Mouse (Mus musculus): ENCODE measurements around the gene Slc25a3. TPM values are rescaled to one million over a fixed set of nuclear protein-coding genes. Genes with fewer than 3 reads are reported as not detected.

The Slc25a3 gene
- polyA plus RNA-seq, 1 experiment from 2014 or later: 526 TPM

DNA sequence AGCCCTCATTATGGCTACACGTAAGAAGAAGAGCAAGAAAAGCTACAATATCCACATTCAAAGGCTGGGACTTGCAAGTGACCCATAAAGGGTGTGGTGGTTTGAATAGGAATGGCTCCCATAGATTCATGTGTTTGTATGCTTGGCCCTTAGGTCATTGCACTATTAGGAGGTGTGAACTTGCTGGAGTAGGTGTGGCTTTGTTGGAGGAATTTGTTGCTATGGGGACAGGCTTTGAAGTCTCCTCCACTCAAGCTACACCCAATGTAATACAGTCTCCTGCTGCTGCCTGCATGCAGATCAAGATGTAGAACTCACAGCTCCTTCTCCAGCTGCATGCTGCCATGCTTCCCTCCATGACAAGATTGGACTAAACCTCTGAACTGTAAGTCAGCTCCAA, 7.7 kb upstream of the Slc25a3 start:
- no peak for ATAC-seq (ENCODE audit: low read depth)
- Histone ChIP-seq H3K36me3 (ENCODE audit: control insufficient read depth, insufficient read depth, low read length) (no peaks in the 10 kb centered on the region), H3K4me2 (ENCODE audit: low read depth, low read length) (no peak overlapping the region), H3K27ac (replicated peaks; ENCODE audit: low read depth, low read length) (no peak overlapping the region), H3K4me1 (ENCODE audit: control insufficient read depth, insufficient read depth, low read length) (no peaks in the 10 kb centered on the region), H3K9me3 (ENCODE audit: control insufficient read depth, low read length) (0 out of 2 replicates have a peak, but pooled peaks cover 3% of the 10 kb centered on the region), H3K4me3 (ENCODE audit: low read depth, low read length) (no peak overlapping the region), H3K9ac (ENCODE audit: low read depth, low read length) (no peak overlapping the region), H3K27me3 (replicated peaks; ENCODE audit: control insufficient read depth, insufficient read depth, low read length) (no peaks in the 10 kb centered on the region)
- 89% methylated on average over 1 of the region's 1 CpGs for WGBS
- no peak for DNase-seq (ENCODE audit: low spot score)

DNA sequence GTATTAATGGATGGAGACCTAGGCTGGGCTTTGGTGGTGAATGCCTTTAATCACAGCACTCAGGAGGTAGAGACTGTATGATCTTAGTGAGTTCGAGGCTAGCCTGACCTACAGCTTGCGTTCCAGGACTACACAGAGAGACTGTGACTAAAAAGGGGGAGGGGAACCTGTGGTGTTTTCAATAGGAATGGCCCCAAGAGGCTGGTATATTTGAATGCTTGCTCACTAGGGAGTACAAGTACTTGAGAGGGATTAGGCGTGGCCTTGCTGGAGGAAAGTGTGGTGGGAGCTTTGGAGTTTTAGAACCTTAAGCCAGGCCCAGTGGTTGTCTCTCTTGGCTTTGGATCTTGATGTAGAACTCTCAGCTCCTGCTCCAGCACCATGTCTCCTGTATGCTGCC, 6.9 kb upstream of the Slc25a3 start:
- Histone ChIP-seq H3K36me3 (ENCODE audit: control insufficient read depth, insufficient read depth, low read length) (no peaks in the 10 kb centered on the region), H3K27me3 (replicated peaks; ENCODE audit: control insufficient read depth, insufficient read depth, low read length) (no peaks in the 10 kb centered on the region), H3K4me2 (ENCODE audit: low read depth, low read length) (no peak overlapping the region), H3K4me3 (ENCODE audit: low read depth, low read length) (no peak overlapping the region), H3K9me3 (ENCODE audit: control insufficient read depth, low read length) (0 out of 2 replicates have a peak, but pooled peaks cover 3% of the 10 kb centered on the region), H3K27ac (replicated peaks; ENCODE audit: low read depth, low read length) (no peak overlapping the region), H3K4me1 (ENCODE audit: control insufficient read depth, insufficient read depth, low read length) (no peaks in the 10 kb centered on the region), H3K9ac (ENCODE audit: low read depth, low read length) (no peak overlapping the region)
- 85% methylated on average over 3 of the region's 3 CpGs for WGBS
- no peak for DNase-seq (ENCODE audit: low spot score)
- no peak for ATAC-seq (ENCODE audit: low read depth)

DNA sequence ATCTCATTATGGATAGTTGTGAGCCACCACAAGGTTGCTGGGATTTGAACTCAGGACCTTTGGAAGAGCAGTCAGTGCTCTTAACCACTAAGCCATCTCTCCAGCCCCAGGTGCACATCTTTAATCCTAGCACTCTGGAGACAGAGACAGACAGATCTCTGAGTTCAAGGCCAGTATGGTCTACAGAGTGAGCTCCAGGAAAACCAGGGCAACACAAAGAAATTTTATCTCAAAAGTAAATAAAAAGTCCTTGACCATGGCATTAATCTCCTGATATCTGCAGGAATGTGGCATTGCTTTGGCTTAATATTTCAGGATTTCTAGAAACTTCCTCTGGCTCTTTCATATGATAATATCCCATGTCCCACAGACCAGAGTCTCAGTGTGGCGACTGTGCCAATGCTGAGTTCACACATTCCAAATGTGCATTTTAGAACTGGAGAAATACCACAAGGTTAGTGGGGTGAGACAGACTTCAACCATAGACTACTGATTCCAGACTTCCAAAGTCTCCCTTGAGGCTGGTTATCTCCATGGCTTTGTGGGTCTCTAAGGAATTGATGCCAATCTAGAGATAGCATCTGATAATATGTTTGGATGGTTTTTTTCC, 4.8 kb upstream of the Slc25a3 start:
- 0 out of 2 replicates have a peak, but pooled peaks cover 4% of the 10 kb centered on the region for H3K4me1 ChIP-seq (ENCODE audit: control insufficient read depth, insufficient read depth, low read length)
- no peak overlapping the region for H3K4me2 ChIP-seq (ENCODE audit: low read depth, low read length)
- DNase-seq (ENCODE audit: low spot score) (no peak), ATAC-seq (ENCODE audit: low read depth) (no peak)
- 55% methylated on average over 1 of the region's 1 CpGs for WGBS
- H3K9ac ChIP-seq (ENCODE audit: low read depth, low read length): no peak overlapping the region
- 0 out of 2 replicates have a peak, but pooled peaks cover 3% of the 10 kb centered on the region for H3K9me3 ChIP-seq (ENCODE audit: control insufficient read depth, low read length)
- H3K4me3 ChIP-seq (ENCODE audit: low read depth, low read length): no peak overlapping the region
- no peaks in the 10 kb centered on the region for H3K27me3 ChIP-seq (replicated peaks; ENCODE audit: control insufficient read depth, insufficient read depth, low read length)
- no peaks in the 10 kb centered on the region for H3K36me3 ChIP-seq (ENCODE audit: control insufficient read depth, insufficient read depth, low read length)
- H3K27ac ChIP-seq (replicated peaks; ENCODE audit: low read depth, low read length): no peak overlapping the region

DNA sequence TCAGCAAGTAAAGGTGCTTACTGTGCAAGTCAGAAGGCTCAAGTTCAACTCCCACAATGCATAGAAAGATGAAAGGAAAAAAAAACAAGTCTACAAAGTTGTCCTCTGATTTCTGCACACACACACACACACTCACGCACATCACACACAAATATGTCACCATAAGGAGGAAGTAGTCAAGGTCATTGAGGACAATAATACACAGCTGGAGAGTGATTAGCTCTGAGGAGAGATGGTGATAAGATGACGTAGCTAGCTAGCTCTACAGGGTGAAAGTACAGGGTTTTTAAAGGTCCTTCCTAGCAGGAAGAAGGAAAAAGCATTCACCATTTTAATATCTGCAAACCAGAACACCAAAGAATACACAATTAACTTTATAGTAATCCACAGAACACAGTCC, 3.5 kb upstream of the Slc25a3 start:
- ATAC-seq (ENCODE audit: low read depth) (no peak), DNase-seq (ENCODE audit: low spot score) (no peak)
- H3K36me3 ChIP-seq (ENCODE audit: control insufficient read depth, insufficient read depth, low read length): no peaks in the 10 kb centered on the region
- H3K4me1 ChIP-seq (ENCODE audit: control insufficient read depth, insufficient read depth, low read length): 0 out of 2 replicates have a peak, but pooled peaks cover 4% of the 10 kb centered on the region
- 0 out of 2 replicates have a peak, but pooled peaks cover 3% of the 10 kb centered on the region for H3K9me3 ChIP-seq (ENCODE audit: control insufficient read depth, low read length)
- H3K4me2 ChIP-seq (ENCODE audit: low read depth, low read length): no peak overlapping the region
- no peak overlapping the region for H3K27ac ChIP-seq (replicated peaks; ENCODE audit: low read depth, low read length)
- no peak overlapping the region for H3K4me3 ChIP-seq (ENCODE audit: low read depth, low read length)
- 74% methylated on average over 2 of the region's 2 CpGs for WGBS
- H3K9ac ChIP-seq (ENCODE audit: low read depth, low read length): no peak overlapping the region
- H3K27me3 ChIP-seq (replicated peaks; ENCODE audit: control insufficient read depth, insufficient read depth, low read length): no peaks in the 10 kb centered on the region

DNA sequence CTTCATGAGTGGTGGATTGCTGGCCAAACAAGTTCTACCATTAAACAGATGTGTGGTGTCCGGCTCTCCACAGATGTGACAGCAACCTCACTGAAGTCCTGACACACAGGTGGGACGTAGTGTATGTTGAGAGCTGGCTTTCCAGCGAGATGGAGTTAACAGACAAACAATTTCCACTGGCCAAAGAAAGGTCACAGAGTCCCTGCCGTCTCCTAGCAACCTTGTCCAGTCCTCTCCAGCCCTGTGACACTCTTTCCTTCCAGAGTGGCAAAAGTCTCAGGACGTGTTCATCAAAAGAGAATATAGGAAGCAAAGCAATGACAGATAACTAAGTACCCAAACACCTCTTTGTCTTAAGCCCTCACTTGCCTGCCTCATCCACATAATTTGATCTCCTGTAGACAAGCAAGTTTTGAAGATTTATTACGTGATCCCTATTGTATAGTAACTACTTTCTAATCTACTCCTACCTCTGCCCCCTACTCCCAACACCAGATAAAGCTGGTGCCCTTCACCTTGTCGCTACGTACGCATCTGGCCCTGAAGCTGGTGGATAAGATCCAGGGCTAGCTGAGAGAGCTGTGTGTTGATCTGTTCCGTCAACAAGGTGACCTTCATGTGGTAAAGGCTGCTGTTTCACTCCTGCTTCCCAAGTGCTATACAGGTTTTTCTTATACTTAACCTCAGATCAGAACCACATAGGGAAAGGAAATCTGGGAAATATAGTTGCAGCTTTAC, 2.9 kb upstream of the Slc25a3 start:
- H3K4me2 ChIP-seq (ENCODE audit: low read depth, low read length): no peak overlapping the region
- peaks cover 6% of the 10 kb centered on the region; the same call in 1 of the 2 replicates for H3K4me1 ChIP-seq (ENCODE audit: control insufficient read depth, insufficient read depth, low read length)
- no peak overlapping the region for H3K9ac ChIP-seq (ENCODE audit: low read depth, low read length)
- 0 out of 2 replicates have a peak, but pooled peaks cover 3% of the 10 kb centered on the region for H3K9me3 ChIP-seq (ENCODE audit: control insufficient read depth, low read length)
- DNase-seq (ENCODE audit: low spot score) (no peak), ATAC-seq (ENCODE audit: low read depth) (no peak)
- 71% methylated on average over 10 of the region's 10 CpGs for WGBS
- H3K36me3 ChIP-seq (ENCODE audit: control insufficient read depth, insufficient read depth, low read length): peaks cover 4% of the 10 kb centered on the region
- H3K27ac ChIP-seq (replicated peaks; ENCODE audit: low read depth, low read length): no peak overlapping the region
- H3K27me3 ChIP-seq (replicated peaks; ENCODE audit: control insufficient read depth, insufficient read depth, low read length): no peaks in the 10 kb centered on the region
- no peak overlapping the region for H3K4me3 ChIP-seq (ENCODE audit: low read depth, low read length)

DNA sequence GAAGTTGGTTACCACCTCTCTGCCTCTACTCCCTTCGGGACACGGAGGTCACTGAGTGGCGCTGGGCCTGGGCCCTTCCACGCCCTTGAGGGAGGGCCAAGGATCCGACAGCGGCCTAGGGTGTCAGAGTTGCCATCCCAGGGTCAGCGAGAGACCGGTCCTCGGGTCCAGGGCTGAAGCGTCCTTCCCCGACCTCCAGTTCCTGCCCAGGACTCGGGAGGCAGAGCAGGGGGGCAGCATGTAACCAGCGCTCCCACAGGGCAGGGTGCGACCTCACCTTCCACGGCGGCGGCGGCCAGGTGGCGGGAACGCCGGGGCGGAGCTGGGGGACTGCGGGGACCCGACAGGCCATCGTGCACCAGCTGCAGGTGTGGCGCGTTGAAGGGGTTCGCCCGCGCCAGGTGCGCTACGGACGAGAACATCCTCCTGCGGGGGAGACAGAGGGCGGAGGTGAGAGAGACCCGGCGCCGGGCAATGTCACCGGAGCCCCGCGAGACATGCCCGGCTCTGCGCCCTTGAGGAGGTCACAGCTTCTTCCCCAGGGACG, 505 bp downstream of the Slc25a3 start:
- Histone ChIP-seq H3K4me1 (ENCODE audit: control insufficient read depth, insufficient read depth, low read length) (peaks cover 7% of the 10 kb centered on the region; the same call in 1 of the 2 replicates), H3K27me3 (replicated peaks; ENCODE audit: control insufficient read depth, insufficient read depth, low read length) (no peaks in the 10 kb centered on the region), H3K9me3 (ENCODE audit: control insufficient read depth, low read length) (no peaks in the 10 kb centered on the region), H3K9ac (ENCODE audit: low read depth, low read length) (peak overlapping the region; percentile 99), H3K4me3 (ENCODE audit: low read depth, low read length) (peak overlapping the region; percentile 99), H3K36me3 (ENCODE audit: control insufficient read depth, insufficient read depth, low read length) (peaks cover 37% of the 10 kb centered on the region), H3K27ac (replicated peaks; ENCODE audit: low read depth, low read length) (peak overlapping the region; percentile 94), H3K4me2 (ENCODE audit: low read depth, low read length) (peak overlapping the region; percentile 91)
- peak; percentile 41 for ATAC-seq (ENCODE audit: low read depth)
- peak; percentile 11 for DNase-seq (ENCODE audit: low spot score)
- 0% methylated on average over 18 of the region's 44 CpGs for whole genome bisulfite sequencing

DNA sequence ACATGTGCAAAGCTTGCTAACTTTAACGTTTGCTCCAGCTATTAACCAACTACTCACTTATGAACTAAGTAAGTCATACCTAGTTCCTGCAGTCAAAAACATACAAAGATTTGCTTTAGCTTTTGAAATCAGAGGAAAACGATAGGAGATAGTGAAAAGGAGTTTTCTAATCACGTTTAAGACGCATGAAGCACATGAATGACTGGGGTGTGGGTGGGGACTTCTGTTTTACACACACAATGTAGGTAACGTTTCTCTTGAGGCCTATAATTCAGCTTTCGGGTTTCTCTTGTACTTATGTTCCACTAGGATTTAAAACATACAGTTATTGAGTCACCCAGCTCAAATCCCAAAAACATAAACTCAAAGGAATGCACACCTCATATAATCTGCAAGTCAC, 1.2 kb downstream of the Slc25a3 start:
- H3K4me3 ChIP-seq (ENCODE audit: low read depth, low read length): peak overlapping the region; percentile 99
- H3K4me1 ChIP-seq (ENCODE audit: control insufficient read depth, insufficient read depth, low read length): peaks cover 7% of the 10 kb centered on the region; the same call in 1 of the 2 replicates
- DNase-seq (ENCODE audit: low spot score): no peak
- no peak for ATAC-seq (ENCODE audit: low read depth)
- peaks cover 44% of the 10 kb centered on the region for H3K36me3 ChIP-seq (ENCODE audit: control insufficient read depth, insufficient read depth, low read length)
- H3K4me2 ChIP-seq (ENCODE audit: low read depth, low read length): peak overlapping the region; percentile 91
- H3K9ac ChIP-seq (ENCODE audit: low read depth, low read length): peak overlapping the region; percentile 99
- H3K9me3 ChIP-seq (ENCODE audit: control insufficient read depth, low read length): no peaks in the 10 kb centered on the region
- H3K27ac ChIP-seq (replicated peaks; ENCODE audit: low read depth, low read length): no peak overlapping the region
- 34% methylated on average over 6 of the region's 6 CpGs for WGBS
- H3K27me3 ChIP-seq (replicated peaks; ENCODE audit: control insufficient read depth, insufficient read depth, low read length): no peaks in the 10 kb centered on the region

DNA sequence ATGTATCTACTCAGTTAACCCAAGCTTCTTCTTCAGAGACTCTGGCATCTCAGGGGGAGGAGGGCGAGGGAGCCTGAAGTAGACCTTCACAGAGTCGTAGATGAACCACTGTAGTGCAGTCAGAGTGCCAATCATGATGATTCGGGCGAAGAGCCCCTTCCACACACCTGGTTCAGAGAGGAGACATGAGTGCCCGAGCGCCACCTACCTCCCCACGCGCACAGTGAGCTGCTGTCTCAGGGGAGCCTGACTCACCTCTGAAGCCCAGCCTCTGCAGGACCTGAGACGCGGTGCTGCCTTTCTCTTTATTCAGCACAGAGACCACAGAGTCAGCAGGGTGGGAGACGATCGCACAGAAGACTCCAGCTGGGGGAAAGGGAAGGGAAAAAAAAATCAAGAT, 6.9 kb downstream of the Slc25a3 start:
- 89% methylated on average over 12 of the region's 12 CpGs for WGBS

More for the DNA sequence above, 6.9 kb downstream of the Slc25a3 start:
- Histone ChIP-seq H3K9me3 (ENCODE audit: control insufficient read depth, low read length) (peaks cover 17% of the 10 kb centered on the region; the same call in 1 of the 2 replicates), H3K4me1 (ENCODE audit: control insufficient read depth, insufficient read depth, low read length) (peaks cover 3% of the 10 kb centered on the region; the same call in 1 of the 2 replicates), H3K36me3 (ENCODE audit: control insufficient read depth, insufficient read depth, low read length) (peaks cover 92% of the 10 kb centered on the region), H3K4me3 (ENCODE audit: low read depth, low read length) (no peak overlapping the region), H3K4me2 (ENCODE audit: low read depth, low read length) (no peak overlapping the region), H3K27me3 (replicated peaks; ENCODE audit: control insufficient read depth, insufficient read depth, low read length) (no peaks in the 10 kb centered on the region), H3K9ac (ENCODE audit: low read depth, low read length) (no peak overlapping the region), H3K27ac (replicated peaks; ENCODE audit: low read depth, low read length) (no peak overlapping the region)
- no peak for ATAC-seq (ENCODE audit: low read depth)
- DNase-seq (ENCODE audit: low spot score): no peak

Measured in embryonic facial prominence, embryonic 14.5 days (tissue).